Mouse (Mus musculus): Measurements from ENCODE around the gene Adcy7.

The Adcy7 gene

GRCm38 (mm10) chr8:88299907-88300603, 27.9 kb downstream of the Adcy7 start:
- no peak for DNase-seq (ENCODE audit: low spot score)

GRCm38 (mm10) chr8:88301589-88302437, 29.6 kb downstream of the Adcy7 start:
- DNase-seq (ENCODE audit: low spot score) = no peak

DNA sequence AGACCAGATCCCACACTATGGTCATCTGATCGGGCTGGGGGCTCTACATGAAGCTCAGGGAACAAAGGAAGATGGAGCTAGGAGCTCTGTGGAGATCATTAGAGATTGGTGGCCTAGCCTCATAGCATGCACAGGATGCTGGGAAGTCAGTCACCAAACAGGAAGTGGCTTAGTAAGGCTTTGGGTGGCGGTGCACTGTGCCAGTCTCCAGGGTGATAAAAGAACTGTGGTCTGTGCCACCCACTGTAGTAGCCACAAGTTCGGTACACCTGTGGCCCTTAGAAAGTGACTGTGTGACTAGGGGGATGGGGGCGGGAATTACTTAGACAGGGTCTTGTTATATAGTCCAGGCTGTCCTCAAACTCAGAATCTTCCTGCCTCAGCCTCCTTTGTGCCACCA, 33.6 kb downstream of the Adcy7 start:
- DNase-seq (ENCODE audit: low spot score) = no peak

DNA sequence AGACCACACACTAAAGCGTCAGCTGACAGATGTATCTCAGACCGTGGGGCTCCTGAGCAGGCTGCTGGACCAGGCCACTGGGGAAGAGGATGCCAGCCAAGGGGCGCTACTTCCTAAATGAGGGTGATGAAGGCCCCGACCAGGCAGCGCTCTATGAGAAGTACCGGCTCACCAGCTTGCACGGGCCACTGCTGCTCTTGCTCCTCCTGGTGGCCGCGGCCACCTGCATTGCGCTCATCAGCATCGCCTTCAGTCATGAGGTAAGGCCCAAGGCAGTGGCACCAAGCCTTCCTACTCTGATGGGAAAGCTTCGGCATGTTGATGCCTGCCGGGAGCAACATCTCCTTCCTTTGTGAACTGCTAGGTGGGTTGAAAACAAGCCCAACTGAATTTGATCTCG, 34.3 kb downstream of the Adcy7 start:
- DNase-seq (ENCODE audit: low spot score) = peak; percentile 52

DNA sequence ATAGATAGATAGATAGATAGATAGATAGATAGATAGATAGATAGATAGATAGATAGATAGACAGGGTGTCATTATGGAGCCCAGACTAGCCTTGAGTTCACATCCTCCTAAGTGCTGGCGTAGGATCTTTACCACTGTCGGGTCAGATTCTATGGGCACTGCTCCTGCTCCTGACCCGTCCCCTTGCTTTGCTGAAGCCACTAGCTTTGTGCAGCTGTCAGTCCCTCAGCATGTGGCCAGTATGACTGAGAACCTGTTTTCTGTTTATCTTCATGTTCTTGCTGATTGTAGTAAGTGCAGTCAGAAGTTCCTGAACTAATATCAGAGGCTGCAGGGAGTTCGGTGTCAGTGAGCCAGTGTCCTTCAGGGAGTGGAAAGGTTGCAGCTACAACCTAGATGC, 35.5 kb downstream of the Adcy7 start:
- DNase-seq (ENCODE audit: low spot score) = no peak

- no peak for DNase-seq (ENCODE audit: low spot score)
These were observed 37.2 kb downstream of the Adcy7 start for GRCm38 (mm10) chr8:88309274-88309873.

- no peak for DNase-seq (ENCODE audit: low spot score)
These were observed 37.7 kb downstream of the Adcy7 start for GRCm38 (mm10) chr8:88309881-88310280.

- no peak for DNase-seq (ENCODE audit: low spot score)
These were observed 38.1 kb downstream of the Adcy7 start for GRCm38 (mm10) chr8:88310286-88310685.

DNA sequence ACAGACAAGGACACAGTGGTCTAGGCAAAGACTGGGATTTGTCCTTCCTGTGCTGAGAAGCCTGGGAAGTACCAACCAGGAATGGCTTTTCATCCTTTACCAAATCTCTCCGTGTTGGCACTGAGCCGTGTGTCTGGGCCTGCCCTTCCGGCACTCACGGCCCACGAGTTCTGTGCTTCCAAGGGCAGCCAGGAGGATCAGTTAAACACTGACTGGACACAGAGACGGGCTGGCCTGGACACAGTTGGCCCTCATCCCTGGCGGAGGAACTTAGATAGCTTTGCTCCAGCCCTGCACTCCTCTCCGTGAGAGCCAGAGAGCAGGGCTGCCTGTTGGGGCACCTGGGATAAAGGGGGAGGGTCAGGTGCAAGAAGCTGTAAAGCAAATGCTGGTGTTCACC, 40.8 kb downstream of the Adcy7 start:
- no peak for DNase-seq (ENCODE audit: low spot score)

DNA sequence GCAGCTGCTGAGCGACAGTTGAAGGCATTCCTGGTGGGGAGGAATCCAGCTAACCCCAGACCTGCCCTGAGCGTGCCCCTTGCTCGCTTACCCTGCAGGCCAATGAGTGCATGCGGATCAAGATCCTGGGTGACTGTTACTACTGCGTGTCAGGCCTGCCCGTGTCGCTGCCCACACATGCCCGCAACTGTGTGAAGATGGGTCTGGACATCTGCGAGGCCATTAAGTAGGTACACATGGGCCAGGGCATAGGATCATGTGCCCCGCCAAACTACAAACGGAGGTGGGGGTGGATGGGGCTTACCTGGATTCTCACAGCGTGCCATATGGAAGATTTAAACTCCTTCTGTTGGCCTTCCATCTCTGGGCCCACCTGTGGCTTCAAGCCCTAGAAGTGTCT, 41.8 kb downstream of the Adcy7 start:
- DNase-seq (ENCODE audit: low spot score) = no peak

GRCm38 (mm10) chr8:88315302-88315701, 43.1 kb downstream of the Adcy7 start:
- no peak for DNase-seq (ENCODE audit: low spot score)

- no peak for DNase-seq (ENCODE audit: low spot score)
These were observed 44.1 kb downstream of the Adcy7 start for GRCm38 (mm10) chr8:88316139-88316931.

DNA sequence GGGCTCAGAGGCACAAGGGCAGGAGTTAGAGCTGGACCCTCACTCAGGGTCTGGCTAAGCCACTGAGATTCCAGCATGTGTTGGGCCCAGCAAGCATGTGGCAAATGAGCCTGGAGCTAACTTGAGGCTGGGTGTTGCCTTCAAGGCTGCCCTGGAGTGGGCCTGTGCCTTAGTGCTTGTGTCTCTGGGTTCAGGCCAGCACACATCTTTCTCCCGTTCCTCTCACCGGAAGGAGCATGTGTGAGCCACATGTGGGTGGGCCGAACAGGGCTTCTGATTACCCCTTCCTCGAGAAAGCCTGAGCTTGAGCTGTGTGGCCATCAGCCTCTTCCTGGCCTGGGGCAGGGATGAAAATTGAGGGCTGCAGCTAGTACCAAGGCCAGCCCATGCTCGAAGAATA, 45.1 kb downstream of the Adcy7 start:
- peak; percentile 16 for DNase-seq (ENCODE audit: low spot score)

- DNase-seq (ENCODE audit: low spot score) = no peak
These were observed 45.9 kb downstream of the Adcy7 start for GRCm38 (mm10) chr8:88318151-88318550.

GRCm38 (mm10) chr8:88320134-88320533, 47.9 kb downstream of the Adcy7 start:
- DNase-seq (ENCODE audit: low spot score) = no peak

- DNase-seq (ENCODE audit: low spot score) = no peak
These were observed 49.2 kb downstream of the Adcy7 start for GRCm38 (mm10) chr8:88321387-88321786.

DNA sequence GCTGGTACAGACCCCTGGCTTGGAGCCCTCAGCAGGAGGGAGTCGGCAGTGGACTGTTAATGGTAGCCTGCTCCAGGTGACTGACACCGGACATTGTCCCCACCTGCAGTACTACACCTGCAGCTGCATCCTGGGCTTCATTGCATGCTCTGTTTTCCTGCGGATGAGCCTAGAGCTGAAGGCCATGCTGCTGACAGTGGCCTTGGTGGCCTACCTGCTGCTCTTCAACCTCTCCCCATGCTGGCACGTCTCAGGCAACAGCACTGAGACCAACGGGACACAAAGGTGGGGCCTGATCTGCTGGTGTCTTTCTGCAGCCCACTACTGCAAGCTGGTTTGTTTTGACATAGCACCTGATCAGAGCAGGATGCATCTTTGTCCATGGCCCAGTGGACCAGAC, 51.3 kb downstream of the Adcy7 start:
- no peak for DNase-seq (ENCODE audit: low spot score)

DNA sequence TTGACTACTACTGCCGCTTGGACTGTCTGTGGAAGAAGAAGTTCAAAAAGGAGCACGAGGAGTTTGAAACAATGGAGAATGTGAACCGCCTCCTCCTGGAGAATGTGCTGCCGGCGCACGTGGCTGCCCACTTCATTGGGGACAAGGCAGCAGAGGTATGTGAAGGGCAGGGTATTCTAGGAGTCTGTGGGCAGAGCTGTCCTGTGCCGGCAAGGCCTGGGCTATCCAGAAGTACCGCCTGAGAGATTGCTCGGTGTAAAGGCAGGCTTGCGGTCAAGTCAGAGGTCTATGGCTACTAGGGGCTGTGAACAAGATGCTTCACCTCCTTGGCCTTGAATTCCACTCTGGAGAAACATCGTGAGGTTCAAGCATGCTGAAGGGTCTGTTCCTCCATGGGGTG, 52.6 kb downstream of the Adcy7 start:
- no peak for DNase-seq (ENCODE audit: low spot score)

- peak; percentile 33 for DNase-seq (ENCODE audit: low spot score)
These were observed 53.0 kb downstream of the Adcy7 start for GRCm38 (mm10) chr8:88325251-88325650.

DNA sequence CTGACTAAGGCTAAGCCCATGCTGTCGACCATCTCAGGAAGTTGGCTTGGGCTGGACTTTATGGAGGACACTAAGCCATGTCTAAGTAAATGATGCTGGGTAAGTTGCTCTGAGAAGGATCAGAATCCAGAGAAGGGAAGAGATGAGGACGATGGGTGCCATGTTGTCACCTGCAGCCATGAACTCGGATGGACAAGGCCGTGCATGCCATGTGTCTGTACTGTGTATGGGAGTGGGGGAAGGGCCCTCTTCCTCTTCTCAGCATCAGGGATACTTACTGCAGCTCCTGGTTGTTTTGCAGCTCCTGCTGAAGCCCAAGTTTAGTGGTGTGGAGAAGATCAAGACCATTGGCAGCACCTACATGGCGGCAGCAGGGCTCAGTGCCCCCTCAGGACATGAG, 53.6 kb downstream of the Adcy7 start:
- no peak for DNase-seq (ENCODE audit: low spot score)

DNA sequence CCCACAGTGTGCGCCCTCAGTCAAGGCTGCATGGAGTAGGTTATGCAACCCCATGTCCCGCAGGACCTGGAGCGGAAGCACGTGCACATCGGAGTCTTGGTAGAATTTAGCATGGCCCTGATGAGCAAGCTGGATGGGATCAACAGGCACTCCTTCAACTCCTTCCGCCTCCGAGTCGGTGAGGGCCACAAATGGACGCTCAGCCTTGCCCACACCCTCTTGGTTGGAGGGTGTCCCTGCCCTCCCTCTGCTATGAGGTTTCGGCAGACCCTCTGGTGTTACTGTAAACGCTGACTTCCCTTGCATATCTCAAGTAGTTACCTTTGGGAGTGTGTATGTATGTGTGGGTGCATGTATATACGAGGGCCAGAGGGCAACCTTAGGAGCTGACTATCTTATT, 54.1 kb downstream of the Adcy7 start:
- no peak for DNase-seq (ENCODE audit: low spot score)

DNA sequence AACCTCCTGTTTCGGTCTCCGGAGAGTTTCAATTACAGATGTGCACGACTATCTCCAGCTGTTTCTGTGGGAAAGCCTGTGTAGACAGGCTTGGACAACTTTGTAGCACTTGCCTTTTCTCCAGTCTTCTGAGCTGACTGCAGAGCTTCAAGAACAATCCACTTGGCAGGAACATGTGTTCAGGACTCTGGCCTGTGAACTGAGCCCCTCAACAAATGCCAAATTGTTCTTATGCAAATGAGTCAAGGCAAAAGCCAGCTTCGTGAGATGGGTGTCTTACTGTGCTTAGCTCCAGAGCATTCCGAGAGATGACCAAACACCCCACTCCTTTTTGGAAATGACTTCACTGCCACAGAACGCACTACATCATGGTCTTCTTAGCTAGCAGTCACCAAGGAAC, 56.5 kb downstream of the Adcy7 start:
- no peak for DNase-seq (ENCODE audit: low spot score)
